Mouse (Mus musculus): ENCODE measurements at regions not wholly inside any gene's neighbourhood (a gene's known extent, or its start where the extent isn't known, plus 50 kb on each side); places are given as distances from the start of the nearest gene placed in this dataset.
A peak's percentile ranks its signal among the peaks of the same experiment; 100 is the strongest.
"Not testable (repeated sequence)": the region's sequence is repeated elsewhere in the genome, so short reads cannot be mapped to it uniquely, and the experiment has no call there.

DNA sequence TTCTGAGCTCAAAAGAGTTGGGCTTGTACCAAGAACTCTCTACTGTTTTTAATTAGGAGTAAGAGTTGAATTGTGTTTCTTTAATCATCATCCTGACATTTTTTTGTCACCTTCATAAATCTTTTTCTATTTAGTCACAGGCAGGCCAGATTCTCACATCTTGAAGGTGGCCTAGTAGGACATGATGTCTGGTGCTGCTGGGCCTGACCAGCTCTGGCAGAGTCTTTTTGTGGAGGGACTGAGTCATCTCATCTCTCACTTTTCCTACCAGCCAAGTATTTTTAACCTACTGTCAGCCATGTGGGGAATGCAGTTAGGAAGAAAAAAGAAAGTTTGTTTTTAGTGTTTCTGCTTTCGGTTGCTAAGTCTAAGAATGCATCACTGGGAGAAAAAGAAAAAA lies 506.7 kb upstream of the Tbl1xr1 start:
- peaks cover 2% of the 10 kb centered on the region for H3K4me1 ChIP-seq (replicated peaks)
- H3K36me3 ChIP-seq = no peaks in the 10 kb centered on the region
- no peak overlapping the region for H3K4me2 ChIP-seq
- H3K27ac ChIP-seq (replicated peaks) = no peak overlapping the region
- H3K4me3 ChIP-seq = no peak overlapping the region
- H3K27me3 ChIP-seq = no peaks in the 10 kb centered on the region
- H3K9ac ChIP-seq = no peak overlapping the region
- H3K9me3 ChIP-seq = no peaks in the 10 kb centered on the region
- WGBS = 83% methylated on average over 1 of the region's 1 CpGs
- no peak for ATAC-seq (ENCODE audit: low FRiP score, low read depth)

DNA sequence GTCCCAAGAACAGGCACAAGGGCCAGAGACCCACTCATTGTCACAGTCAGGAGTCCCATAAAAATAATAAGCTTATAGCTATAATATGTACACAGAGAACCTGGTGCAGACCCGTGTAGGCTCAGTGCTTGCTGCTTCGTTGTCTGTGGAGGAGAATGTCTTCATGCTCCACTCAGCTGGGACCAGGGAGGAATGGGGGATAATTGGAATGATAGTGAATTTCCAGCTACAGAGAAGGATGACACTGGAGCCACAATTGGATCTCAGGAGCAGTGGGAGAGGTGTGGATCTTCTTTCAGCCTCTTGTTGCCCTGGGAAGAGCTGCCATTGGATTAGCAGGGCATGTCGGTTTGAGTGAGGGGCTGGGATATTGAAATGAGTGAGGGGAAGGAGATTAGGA lies 497.8 kb upstream of the Tbl1xr1 start:
- H3K9me3 ChIP-seq = no peaks in the 10 kb centered on the region
- 68% methylated on average over 3 of the region's 3 CpGs for WGBS
- no peaks in the 10 kb centered on the region for H3K4me1 ChIP-seq (replicated peaks)
- no peak overlapping the region for H3K27ac ChIP-seq (replicated peaks)
- H3K4me3 ChIP-seq = no peak overlapping the region
- H3K36me3 ChIP-seq = no peaks in the 10 kb centered on the region
- ATAC-seq (ENCODE audit: low FRiP score, low read depth) = no peak
- no peaks in the 10 kb centered on the region for H3K27me3 ChIP-seq
- no peak overlapping the region for H3K9ac ChIP-seq
- H3K4me2 ChIP-seq = no peak overlapping the region

DNA sequence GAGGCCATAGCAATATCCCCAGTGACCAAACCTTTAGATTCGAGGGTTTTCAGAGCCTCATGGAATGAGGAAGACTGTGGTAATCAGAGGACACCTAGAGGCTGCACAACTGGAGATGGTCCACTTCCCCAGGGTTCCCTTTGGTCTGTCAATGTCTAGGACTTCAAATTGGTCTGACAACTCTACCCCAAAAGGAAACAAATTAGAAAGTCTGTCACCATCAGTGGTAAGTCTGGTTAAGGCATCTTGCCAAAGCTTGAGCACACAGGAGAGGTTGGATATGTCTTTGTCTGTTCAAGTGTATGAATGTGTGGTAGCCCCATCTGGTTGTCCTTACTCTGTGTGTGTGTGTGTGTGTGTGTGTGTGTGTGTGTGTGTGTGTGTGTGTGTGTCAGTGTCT lies 494.3 kb upstream of the Tbl1xr1 start:
- Histone ChIP-seq H3K36me3 (no peaks in the 10 kb centered on the region), H3K27me3 (no peaks in the 10 kb centered on the region), H3K4me1 (replicated peaks) (no peaks in the 10 kb centered on the region), H3K4me3 (no peak overlapping the region), H3K9ac (no peak overlapping the region), H3K9me3 (no peaks in the 10 kb centered on the region), H3K27ac (replicated peaks) (no peak overlapping the region), H3K4me2 (no peak overlapping the region)
- WGBS = 86% methylated on average over 1 of the region's 1 CpGs
- ATAC-seq (ENCODE audit: low FRiP score, low read depth) = no peak

DNA sequence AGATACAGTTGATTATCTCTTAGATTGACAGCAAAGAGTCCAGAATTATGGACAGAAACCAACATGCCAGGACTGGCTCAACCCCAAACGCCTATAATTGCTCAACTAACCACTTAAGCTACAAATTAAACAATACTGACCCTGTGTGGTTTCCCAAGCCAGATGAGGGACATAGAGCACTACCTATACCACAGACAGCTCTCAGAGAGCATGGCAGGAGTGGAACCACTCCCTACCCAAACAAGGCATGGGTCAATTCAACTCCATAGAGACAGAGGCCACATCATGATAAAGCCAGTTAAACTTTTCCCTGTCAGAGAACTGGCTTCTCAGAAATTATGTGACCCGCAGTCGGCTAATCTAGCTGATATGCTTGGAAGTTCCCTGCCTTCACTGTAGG lies 490.7 kb upstream of the Tbl1xr1 start:
- WGBS = 92% methylated on average over 3 of the region's 3 CpGs
- H3K27ac ChIP-seq (replicated peaks) = no peak overlapping the region
- H3K36me3 ChIP-seq = no peaks in the 10 kb centered on the region
- no peak for ATAC-seq (ENCODE audit: low FRiP score, low read depth)
- no peak overlapping the region for H3K4me3 ChIP-seq
- no peak overlapping the region for H3K4me2 ChIP-seq
- no peaks in the 10 kb centered on the region for H3K4me1 ChIP-seq (replicated peaks)
- no peak overlapping the region for H3K9ac ChIP-seq
- H3K9me3 ChIP-seq = no peaks in the 10 kb centered on the region
- H3K27me3 ChIP-seq = no peaks in the 10 kb centered on the region

DNA sequence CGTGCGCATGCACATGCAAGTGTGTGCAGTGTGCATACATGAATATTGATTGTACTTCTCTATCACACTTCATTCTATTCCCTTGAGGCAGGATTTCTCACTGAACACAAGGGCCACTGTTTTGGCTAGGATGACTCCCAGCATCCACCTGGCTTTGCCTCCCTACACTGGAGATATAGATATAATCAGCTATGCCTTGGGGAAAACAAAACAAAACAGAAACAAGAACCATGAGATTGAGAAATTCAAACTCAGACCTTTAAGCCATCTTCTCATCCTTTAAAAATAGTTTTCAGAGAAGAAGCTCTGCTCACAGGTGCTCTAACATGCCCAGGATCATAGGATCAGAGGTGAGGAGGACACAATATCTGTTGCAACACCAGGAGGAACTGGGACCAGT lies 469.6 kb upstream of the Tbl1xr1 start:
- H3K4me3 ChIP-seq = no peak overlapping the region
- 99% methylated on average over 2 of the region's 2 CpGs for WGBS
- no peaks in the 10 kb centered on the region for H3K4me1 ChIP-seq (replicated peaks)
- no peak overlapping the region for H3K27ac ChIP-seq (replicated peaks)
- no peak overlapping the region for H3K4me2 ChIP-seq
- no peak for ATAC-seq (ENCODE audit: low FRiP score, low read depth)
- H3K9ac ChIP-seq = no peak overlapping the region
- H3K9me3 ChIP-seq = no peaks in the 10 kb centered on the region
- H3K36me3 ChIP-seq = no peaks in the 10 kb centered on the region
- H3K27me3 ChIP-seq = no peaks in the 10 kb centered on the region

DNA sequence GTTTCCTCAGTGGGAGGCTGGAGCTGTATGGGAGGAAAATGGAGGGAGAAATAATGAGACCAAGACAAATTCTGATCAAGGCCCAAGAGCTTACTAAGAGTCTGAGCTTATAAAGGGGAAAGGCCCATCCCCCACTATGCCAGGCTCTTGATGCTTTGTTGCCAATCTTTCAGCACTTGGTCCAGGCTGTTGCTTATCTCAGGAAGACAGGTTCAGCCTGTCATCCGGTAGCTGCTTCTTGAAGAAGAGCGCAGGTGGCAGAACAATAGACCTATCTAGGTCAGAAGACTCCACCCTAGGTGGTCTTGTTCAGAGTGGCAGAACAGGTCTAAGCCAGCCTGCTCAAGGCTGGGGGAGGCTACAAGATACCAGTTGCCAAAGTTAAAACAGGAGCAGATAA lies 466.2 kb upstream of the Tbl1xr1 start:
- H3K27ac ChIP-seq (replicated peaks) = no peak overlapping the region
- ATAC-seq (ENCODE audit: low FRiP score, low read depth) = no peak
- H3K4me3 ChIP-seq = no peak overlapping the region
- no peaks in the 10 kb centered on the region for H3K9me3 ChIP-seq
- H3K4me2 ChIP-seq = no peak overlapping the region
- H3K27me3 ChIP-seq = no peaks in the 10 kb centered on the region
- no peaks in the 10 kb centered on the region for H3K36me3 ChIP-seq
- no peak overlapping the region for H3K9ac ChIP-seq
- WGBS = 95% methylated on average over 2 of the region's 2 CpGs
- no peaks in the 10 kb centered on the region for H3K4me1 ChIP-seq (replicated peaks)

DNA sequence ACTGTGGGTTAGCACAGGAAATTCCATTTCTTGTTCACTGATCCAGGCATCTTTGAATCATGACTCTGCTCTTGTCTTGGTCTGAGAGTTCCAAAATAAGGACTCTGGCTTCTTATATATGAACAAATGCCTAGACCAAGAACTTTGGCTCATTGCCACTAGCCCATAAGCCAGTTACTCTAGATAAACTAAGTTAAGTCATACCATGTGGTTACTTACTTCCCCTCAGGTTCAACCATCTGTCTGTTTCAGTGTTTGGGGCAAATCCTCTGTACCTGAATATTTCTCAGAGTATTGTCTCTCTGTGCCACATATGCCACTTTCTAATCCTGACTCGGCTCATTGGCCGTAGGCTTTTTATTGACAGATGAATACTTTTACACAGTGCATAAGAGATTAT lies 454.7 kb upstream of the Tbl1xr1 start:
- H3K27me3 ChIP-seq = no peaks in the 10 kb centered on the region
- H3K9me3 ChIP-seq = no peaks in the 10 kb centered on the region
- no peak overlapping the region for H3K4me2 ChIP-seq
- no peak overlapping the region for H3K27ac ChIP-seq (replicated peaks)
- WGBS = 84% methylated on average over 2 of the region's 2 CpGs
- H3K9ac ChIP-seq = no peak overlapping the region
- H3K4me3 ChIP-seq = no peak overlapping the region
- ATAC-seq (ENCODE audit: low FRiP score, low read depth) = no peak
- no peaks in the 10 kb centered on the region; the same call in 1 of the 2 replicates for H3K4me1 ChIP-seq (replicated peaks)
- H3K36me3 ChIP-seq = no peaks in the 10 kb centered on the region

DNA sequence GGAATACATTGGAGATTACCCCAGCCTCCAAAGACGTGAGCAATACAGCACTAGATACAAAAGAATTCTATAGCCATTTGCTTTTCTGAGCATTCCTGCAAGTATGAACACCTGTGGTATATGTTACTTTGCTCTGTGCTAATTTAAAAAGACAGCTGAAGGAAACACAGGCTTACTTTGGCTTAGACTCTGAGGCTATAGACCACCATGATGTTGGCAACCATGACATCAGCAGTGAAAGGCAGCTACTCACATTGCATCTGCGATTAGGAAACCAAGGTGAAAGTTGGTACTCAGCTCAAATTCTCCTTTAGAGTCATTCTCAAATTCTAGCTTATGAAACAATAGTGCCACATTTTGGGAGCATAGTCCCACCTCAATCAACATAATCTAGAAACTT lies 451.4 kb upstream of the Tbl1xr1 start:
- H3K4me1 ChIP-seq (replicated peaks) = no peaks in the 10 kb centered on the region; the same call in 1 of the 2 replicates
- H3K27me3 ChIP-seq = no peaks in the 10 kb centered on the region
- no peak overlapping the region for H3K4me3 ChIP-seq
- 98% methylated on average over 2 of the region's 2 CpGs for WGBS
- no peaks in the 10 kb centered on the region for H3K36me3 ChIP-seq
- H3K4me2 ChIP-seq = no peak overlapping the region
- no peaks in the 10 kb centered on the region for H3K9me3 ChIP-seq
- H3K9ac ChIP-seq = no peak overlapping the region
- ATAC-seq (ENCODE audit: low FRiP score, low read depth) = no peak
- no peak overlapping the region for H3K27ac ChIP-seq (replicated peaks)

DNA sequence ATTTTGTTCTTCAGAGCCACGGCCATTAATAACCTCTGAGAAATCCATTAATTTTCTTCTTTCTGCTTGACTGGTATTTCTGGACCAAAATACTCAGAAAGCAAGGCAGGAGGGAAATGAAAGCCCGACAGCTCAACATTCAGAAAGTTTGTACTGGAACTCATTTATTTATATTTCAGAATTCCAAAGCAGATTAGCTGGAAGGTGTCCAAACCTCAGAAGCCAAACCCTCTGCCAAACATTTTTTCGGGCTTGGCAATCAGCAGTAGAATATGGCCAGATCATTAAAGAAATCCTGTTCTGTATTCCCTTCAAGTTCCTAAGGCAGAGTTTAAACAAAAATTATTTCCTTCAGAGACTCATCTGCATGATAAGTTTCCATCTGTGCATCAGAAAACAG lies 450.4 kb upstream of the Tbl1xr1 start:
- H3K27ac ChIP-seq (replicated peaks) = peak overlapping the region; percentile 10; the same call in 1 of the 2 replicates
- H3K4me1 ChIP-seq (replicated peaks) = no peaks in the 10 kb centered on the region; the same call in 1 of the 2 replicates
- WGBS = 38% methylated on average over 3 of the region's 3 CpGs
- no peak overlapping the region for H3K4me3 ChIP-seq
- no peak overlapping the region for H3K4me2 ChIP-seq
- no peaks in the 10 kb centered on the region for H3K27me3 ChIP-seq
- no peaks in the 10 kb centered on the region for H3K36me3 ChIP-seq
- ATAC-seq (ENCODE audit: low FRiP score, low read depth) = no peak
- no peaks in the 10 kb centered on the region for H3K9me3 ChIP-seq
- H3K9ac ChIP-seq = no peak overlapping the region

DNA sequence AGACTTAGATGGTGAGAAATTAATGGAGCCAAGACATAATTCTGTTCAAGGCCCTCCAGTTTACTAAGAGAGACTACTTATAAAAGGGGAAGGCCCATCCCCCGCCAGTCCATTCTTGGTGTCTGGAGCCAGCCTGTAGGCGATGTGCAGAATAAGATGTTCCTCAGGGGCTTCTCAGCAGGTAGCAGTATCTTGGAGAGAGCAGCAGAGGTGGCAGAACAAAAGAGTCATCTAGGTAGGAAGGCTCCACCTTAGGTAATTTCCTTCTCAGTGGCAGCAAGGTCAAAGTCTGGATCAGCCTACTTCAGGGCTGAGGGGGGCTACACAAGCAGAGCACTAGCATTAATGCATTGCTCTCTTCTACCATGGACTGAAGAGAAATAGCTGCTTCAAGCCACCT lies 449.4 kb upstream of the Tbl1xr1 start:
- not testable (repeated sequence) for H3K4me2 ChIP-seq; ATAC-seq (ENCODE audit: low FRiP score, low read depth); H3K9me3 ChIP-seq; H3K9ac ChIP-seq; H3K4me3 ChIP-seq; H3K27me3 ChIP-seq; H3K36me3 ChIP-seq; H3K27ac ChIP-seq (replicated peaks); H3K4me1 ChIP-seq (replicated peaks)
- WGBS = 85% methylated on average over 2 of the region's 2 CpGs

DNA sequence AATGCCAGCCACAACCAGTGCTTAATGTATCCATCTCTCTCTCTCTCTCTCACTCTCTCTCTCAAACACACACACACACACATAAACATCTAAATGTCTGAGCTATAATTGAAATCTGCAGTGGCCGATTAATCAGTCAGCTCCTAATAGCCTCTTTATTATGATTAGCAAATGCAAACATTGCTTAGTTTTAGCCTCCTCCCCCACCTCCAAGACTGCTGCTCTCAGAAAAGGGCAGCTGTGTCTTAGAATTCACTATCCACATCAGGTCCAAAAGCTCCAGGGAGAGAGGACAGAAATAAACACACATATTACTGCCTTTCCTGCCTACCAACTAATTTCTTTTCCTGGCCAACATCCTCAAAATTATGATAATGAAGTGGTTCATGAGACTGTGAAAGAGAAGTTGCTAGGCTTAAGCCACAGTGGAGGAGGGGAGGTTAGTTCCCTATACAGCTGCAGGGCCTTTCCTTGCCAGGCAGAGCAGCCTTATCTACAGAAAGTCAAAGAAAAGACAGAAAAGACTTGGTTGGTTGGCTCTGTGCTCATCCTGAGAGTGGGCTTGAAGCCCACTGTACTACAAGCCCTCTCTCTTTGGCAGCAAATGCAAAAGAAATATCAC lies 442.7 kb upstream of the Tbl1xr1 start:
- H3K4me2 ChIP-seq = no peak overlapping the region
- H3K27me3 ChIP-seq = no peaks in the 10 kb centered on the region
- H3K4me1 ChIP-seq (replicated peaks) = peaks cover 4% of the 10 kb centered on the region; the same call in 1 of the 2 replicates
- H3K9me3 ChIP-seq = no peaks in the 10 kb centered on the region
- H3K27ac ChIP-seq (replicated peaks) = peak overlapping the region; percentile 14; the same call in 1 of the 2 replicates
- no peak overlapping the region for H3K9ac ChIP-seq
- 29% methylated on average over 1 of the region's 1 CpGs for WGBS
- no peaks in the 10 kb centered on the region for H3K36me3 ChIP-seq
- H3K4me3 ChIP-seq = no peak overlapping the region
- peak; percentile 92 for ATAC-seq (ENCODE audit: low FRiP score, low read depth)

DNA sequence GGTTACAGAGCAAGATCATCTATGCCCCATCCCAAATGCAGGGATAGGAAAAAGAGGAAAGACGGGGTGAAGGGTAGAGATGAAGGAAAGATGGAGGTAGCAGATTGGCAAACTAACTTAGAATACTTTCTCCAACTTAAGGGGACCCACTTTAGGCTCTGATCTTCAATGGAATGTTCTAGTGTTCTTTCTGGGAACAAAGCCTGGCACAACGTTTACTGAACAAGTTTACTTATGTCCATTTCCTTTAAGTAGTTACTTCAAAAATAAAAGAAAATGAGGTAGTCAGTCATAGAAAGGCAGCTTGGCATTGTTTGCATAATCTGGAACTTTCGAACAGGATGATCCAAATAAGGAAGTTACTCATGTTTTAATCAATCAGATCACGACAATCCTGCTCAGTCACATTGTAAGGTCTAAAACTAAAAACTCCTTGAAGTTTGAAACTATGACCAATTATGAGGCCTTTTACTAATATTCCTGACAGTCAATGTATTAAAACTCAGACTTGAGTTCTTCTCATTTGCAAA lies 441.7 kb upstream of the Tbl1xr1 start:
- no peak overlapping the region for H3K4me3 ChIP-seq
- peaks cover 4% of the 10 kb centered on the region; the same call in 1 of the 2 replicates for H3K4me1 ChIP-seq (replicated peaks)
- no peaks in the 10 kb centered on the region for H3K27me3 ChIP-seq
- H3K36me3 ChIP-seq = no peaks in the 10 kb centered on the region
- 89% methylated on average over 4 of the region's 4 CpGs for WGBS
- no peak overlapping the region for H3K9ac ChIP-seq
- H3K4me2 ChIP-seq = no peak overlapping the region
- ATAC-seq (ENCODE audit: low FRiP score, low read depth) = no peak
- H3K9me3 ChIP-seq = no peaks in the 10 kb centered on the region
- no peak overlapping the region for H3K27ac ChIP-seq (replicated peaks)

DNA sequence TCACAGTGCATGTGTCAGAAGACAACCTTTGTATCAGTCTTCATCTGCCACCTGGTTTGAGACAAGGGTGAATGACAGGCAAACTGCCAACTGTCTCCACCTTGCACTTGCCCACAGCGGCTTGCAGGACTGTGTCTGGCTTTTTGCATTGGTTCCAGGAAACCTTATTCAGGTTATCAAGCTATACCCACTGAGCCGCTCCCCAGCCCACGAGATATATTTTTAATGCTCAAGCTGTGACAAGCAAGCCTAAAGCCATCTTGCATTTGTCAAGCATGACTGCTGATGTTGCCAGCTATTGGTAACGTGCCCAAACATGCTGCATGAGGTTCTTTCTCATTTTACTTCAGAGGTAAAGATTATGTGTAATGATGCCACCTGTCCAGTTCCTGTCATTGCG lies 437.6 kb upstream of the Tbl1xr1 start:
- Histone ChIP-seq H3K4me1 (replicated peaks) (no peaks in the 10 kb centered on the region), H3K27me3 (no peaks in the 10 kb centered on the region), H3K4me3 (no peak overlapping the region), H3K9ac (no peak overlapping the region), H3K27ac (replicated peaks) (no peak overlapping the region), H3K4me2 (no peak overlapping the region), H3K9me3 (no peaks in the 10 kb centered on the region), H3K36me3 (no peaks in the 10 kb centered on the region)
- ATAC-seq (ENCODE audit: low FRiP score, low read depth) = no peak
- 70% methylated on average over 5 of the region's 5 CpGs for WGBS

Data from hindbrain, embryonic 15.5 days (tissue).